Mouse (Mus musculus) neutrophil, adult 5-6 weeks (primary cell): ENCODE results near the gene Dynlt1c. TPM values are rescaled to one million over a fixed set of nuclear protein-coding genes. Genes with fewer than 3 reads are reported as not detected.
"Not testable (repeated sequence)": the region's sequence is repeated elsewhere in the genome, so short reads cannot be mapped to it uniquely, and the experiment has no call there.

Experiments
- ATAC-seq: fragments of 151-379, 151-347 bp; 2 replicates; pipeline ENCODE4 v1.8.0; 2017; ENCODE audit warnings: mild to moderate bottlenecking, moderate TSS enrichment; ENCODE audit not compliant: insufficient number of reproducible peaks, poor library complexity, low FRiP score, severe bottlenecking; ENCODE audit errors: extremely low read depth
- total RNA-seq: library from RNA; stranded (forward); fragments of 200-1000 nt; gene quantifications from 2 replicates; pipeline ENCODE4 v1.2.3, GENCODE M21; 2017

The Dynlt1c gene
- total RNA-seq, 1 experiment from 2014 or later = 68.3 TPM

DNA sequence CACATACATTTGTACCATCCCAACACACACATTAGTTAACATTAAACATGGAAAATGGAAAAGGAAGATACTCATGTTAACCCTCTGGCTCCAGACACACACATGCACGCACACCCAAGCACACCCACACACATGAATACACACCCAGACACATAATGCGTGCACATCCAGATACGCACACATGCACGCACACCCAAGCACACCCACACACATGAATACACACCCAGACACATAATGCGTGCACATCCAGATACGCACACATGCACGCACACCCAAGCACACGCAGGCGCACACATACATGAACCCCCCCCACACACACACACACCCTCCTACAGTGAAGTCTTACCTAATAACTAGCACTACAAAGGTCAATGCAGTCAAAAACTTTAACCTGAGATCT, 15.3 kb downstream of the Dynlt1c start:
- ATAC-seq = not testable (repeated sequence)

DNA sequence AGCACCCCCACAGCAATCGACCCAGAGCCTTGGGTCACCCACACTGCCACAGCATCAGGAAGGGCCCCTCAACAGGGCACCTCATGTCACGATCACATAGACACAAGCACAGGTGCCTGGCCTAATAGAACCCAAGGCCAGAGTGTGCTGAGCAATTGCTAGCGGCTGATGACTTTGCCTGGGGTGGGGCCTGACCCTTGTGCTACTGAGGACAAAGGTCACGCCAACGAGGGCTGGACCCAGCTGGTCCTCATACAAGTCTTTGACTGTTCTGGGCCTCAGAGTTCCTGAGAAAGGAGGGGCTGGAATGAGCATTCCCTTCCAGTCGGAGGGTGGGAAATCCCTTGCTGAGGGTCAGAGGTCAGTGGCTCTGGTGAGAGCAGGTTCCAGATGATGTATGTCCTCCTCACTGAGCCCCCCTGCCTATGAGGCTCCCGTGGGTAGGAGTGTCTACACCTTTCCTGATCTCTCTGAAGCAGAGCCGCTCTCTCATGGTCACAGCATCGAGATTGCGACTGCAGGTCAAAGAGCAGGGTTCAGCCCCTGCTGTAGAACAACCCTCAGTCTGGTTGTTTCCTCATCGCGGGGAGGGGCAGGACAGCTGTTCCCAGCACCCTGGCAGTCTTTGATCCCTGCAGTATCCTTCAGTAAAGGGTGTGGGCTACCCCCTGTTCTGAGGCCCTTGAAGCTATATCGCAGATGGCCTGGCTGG, 16.4 kb downstream of the Dynlt1c start:
- not testable (repeated sequence) for ATAC-seq

- not testable (repeated sequence) for ATAC-seq
Measured at GRCm38 (mm10) chr17:6619271-6619670, 17.8 kb downstream of the Dynlt1c start.

DNA sequence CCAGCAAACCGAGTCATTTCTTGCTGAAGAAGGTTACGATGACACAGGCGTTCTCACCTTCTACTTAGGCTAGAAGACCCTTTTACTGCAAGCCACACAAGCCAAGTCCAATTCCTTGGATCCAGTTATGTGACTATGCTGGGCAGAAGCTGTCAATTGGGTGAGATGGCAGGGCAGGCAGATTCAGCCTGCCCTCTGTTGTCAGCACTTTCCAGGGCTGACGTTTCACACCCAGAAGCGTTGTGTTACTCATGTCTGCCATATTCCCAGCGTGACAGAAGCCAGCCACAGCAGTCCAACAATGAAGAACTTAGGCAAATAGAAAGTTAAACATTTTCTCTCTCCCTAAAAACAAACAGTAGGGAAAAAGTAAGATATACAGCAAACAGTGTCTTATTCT, 18.6 kb downstream of the Dynlt1c start:
- ATAC-seq = not testable (repeated sequence)

DNA sequence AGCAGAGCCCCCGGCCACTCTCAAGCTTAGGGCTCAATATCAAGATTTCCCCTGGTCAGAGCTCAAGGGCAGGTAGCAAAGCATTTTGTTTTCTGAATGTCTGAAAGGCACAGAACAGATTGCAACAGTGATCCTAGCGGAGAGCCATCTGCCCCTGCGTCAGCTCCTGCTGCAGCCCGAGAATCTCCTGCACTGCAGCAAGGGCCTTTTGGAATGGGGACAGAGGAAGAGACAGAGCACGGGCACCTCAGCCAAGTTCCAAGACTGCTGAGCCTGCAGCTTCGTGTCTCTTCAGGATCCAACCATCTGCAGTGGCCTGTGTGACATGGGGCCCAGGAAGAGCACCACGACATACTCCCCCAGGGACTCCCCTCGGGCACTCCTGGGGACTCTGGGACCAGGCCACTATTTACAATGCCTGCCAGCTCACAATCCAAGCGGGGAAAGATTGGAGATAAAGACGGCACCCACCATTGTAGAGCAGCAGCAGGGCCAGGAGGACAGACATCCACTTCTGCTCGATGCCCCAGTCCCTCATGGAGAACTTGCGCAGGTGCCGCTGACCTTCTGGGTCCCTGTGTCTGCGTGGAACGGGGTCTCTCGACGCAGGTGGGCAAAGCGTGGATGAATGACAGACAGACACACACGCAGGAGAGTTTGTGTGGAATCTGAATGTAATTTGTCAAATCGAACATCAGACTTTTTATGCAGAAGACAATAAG, 19.4 kb downstream of the Dynlt1c start:
- ATAC-seq = not testable (repeated sequence)

GRCm38 (mm10) chr17:6621976-6622375, 20.5 kb downstream of the Dynlt1c start:
- not testable (repeated sequence) for ATAC-seq

DNA sequence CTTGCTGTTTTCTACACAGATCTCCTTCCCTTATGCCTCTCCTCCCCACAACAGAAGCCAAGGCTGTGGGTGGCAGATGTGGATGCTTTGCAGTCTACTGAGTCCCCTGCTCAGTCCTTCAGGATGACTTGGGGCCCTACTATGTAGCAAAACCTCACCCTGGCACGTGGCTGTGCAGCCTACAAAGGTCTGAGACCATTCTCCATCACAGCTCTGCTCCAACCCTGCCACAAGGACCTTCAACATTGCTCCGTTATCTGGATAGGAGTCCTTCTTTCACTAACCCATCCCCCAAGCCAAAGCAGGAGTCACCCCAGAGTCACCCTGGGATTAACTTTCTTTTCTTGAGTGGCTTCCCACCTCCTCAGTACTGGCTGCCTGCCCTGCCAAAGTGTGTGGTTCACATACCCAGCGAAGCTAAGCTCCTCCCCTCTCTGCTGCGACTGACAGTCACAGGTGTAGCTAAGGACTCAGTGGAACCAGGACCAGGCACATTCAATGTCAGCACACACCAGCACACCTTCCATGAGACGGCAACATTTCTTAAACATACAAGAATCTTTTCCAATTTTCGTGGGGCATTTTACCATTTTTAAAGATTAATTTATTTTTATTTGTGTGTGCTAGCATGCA, 23.6 kb downstream of the Dynlt1c start:
- ATAC-seq = not testable (repeated sequence)

DNA sequence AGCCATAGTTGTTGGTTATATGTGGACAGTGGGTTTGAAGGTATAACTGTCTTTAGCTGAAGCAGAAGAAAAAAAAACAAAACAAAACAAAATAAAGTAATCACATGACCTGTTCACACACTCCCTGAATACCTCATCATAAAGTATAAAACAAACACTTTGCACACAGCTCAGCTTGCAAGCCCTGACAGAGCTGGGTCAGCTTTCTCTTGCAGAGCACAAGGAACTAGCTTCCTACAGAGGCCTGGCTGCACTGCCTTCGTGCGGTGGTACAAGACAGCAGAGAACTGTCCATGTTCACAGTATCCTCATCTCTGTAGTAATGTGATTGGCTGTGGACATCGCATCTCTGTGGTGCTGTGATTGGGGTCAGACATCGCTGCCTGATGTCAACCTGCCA, 28.9 kb downstream of the Dynlt1c start:
- ATAC-seq = not testable (repeated sequence)

GRCm38 (mm10) chr17:6632850-6633249, 31.4 kb downstream of the Dynlt1c start:
- not testable (repeated sequence) for ATAC-seq

- not testable (repeated sequence) for ATAC-seq
Measured at GRCm38 (mm10) chr17:6635781-6636180, 34.3 kb downstream of the Dynlt1c start.

GRCm38 (mm10) chr17:6636861-6637260, 35.4 kb downstream of the Dynlt1c start:
- ATAC-seq = no peak

DNA sequence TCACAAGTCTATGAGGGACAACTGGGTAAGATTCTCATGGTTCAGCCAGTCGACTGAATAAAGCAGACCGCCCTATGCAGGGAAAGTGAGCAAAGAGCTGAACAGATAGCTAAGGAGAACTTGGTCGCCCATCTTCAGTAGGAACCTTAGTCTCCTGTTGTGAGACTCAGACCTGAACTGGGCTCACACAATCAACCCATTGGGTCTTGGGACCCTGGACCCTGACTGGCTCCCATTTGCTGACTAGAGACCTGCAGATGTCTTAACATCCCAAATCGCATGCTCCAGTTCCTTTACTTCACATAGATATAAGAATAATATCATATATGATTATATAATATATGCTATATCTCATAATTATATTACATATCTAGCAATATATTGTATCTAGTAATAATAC, 36.0 kb downstream of the Dynlt1c start:
- not testable (repeated sequence) for ATAC-seq

GRCm38 (mm10) chr17:6638444-6638843, 37.0 kb downstream of the Dynlt1c start:
- not testable (repeated sequence) for ATAC-seq

DNA sequence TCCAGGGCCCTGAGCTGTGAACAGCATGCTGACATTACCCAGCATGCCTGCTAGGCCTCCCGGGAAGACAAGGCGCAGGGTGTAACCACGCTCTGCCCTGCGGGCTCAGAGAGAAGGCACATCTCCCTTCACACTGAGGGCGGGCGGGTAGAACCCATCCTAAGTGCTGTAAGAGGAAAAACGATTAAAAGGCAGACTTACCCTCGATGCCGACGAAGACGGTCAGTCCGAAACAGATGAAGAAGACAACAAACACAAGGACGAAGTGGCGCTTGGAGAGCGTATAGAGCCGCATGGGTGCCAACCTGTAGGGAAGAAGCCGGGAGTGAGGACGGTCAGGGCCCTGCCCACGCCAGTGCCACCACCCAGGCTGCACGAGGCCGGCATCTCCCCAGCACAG, 38.0 kb downstream of the Dynlt1c start:
- ATAC-seq = not testable (repeated sequence)

- not testable (repeated sequence) for ATAC-seq
Measured at GRCm38 (mm10) chr17:6640044-6640637, 38.7 kb downstream of the Dynlt1c start.

DNA sequence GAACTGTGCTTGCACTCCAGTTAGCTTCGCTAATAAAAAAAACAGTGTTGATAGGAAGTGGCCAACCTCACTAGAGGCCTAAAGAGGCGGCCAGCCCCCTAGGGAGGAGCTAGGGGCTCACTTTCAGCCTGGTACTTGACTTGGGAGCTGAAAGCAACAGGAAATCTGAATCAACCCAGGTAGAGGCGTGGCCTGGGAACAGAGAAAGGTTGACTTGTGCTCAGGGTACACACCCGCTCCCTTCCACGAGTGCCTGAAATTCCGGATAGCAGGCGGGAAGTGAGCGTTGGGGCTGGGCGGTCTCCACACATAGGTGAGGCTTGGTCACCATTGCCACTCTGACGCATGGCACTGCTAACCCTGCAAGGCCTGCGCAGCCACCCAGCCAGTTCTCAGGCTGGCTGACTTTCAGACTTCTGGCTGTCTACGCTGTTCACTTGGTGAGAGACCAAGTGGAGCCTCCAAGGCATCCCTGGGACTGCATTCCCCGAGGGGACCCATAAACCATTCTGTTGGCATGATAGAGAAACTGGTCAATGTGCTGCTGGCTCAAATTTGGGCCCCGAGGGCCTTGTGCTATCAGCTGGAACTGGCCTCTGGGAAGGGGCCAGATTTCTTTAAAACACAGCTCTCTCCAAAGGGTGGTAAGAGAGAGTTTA, 39.4 kb downstream of the Dynlt1c start:
- ATAC-seq = not testable (repeated sequence)

DNA sequence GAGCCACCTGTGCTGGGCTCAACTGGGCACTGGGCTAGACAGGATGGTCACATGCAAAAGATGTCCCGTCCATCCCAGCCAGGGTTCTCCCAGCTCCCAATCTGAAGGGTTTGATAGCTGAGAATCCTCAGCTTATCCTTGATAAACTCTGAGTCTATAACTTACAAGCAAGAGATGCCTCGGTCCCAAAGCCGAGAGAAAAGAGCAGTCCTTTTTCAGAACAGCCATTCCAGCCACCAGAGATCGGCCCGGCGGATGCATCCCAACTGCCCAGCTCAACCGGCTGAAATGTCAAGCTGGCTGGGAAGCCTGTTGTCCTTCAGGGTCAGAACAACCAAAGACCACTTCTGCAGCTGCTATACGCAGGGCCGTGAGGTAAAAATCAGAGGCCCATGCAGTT, 42.7 kb downstream of the Dynlt1c start:
- not testable (repeated sequence) for ATAC-seq

DNA sequence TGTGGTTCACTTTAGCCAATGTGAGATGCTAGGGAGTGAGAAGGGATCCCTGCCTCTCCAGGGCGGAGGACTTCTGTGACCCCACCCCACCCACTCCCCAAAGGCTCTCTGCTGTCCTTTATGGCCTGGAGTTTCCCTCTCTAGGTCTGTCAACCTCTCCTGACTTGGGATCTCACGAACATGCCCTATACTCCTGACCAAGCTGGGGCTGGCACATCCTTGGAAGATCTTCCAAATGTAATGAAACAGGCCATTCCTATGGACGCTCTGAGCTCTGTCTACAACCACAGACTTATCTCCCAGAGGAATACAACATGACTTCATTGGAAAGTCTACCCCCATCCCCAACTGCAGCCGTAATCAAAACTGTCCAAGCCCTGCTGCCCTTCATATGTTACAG, 43.2 kb downstream of the Dynlt1c start:
- ATAC-seq = not testable (repeated sequence)

GRCm38 (mm10) chr17:6645668-6646067, 44.2 kb downstream of the Dynlt1c start:
- ATAC-seq = not testable (repeated sequence)
